Mouse (Mus musculus): ENCODE data around the gene Chst13.

DNA sequence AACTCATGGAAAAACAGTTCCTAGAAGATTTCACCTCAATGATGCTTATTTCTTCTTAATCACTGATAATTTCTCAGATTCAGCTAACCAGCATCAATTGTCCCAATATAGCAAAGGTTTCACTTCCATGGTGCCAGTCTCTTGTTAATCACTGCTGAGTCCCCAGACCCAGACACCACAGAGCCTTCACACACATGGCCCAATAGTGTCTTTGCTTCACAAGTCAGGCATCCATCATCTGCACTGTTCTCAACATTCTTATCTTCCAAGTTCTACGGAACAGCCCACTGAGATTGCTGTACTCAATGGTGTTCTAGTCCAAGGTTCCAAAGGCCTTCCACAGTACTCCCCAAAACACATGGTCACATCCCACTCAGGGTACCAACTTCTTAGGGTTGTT, 24.1 kb downstream of the Chst13 start, which contains the start of gene BC048671:
- TF ChIP-seq CTCF (IDR thresholded peaks at IDR 0.05; ENCODE audit: low read depth) (no peak), EP300 (IDR thresholded peaks at IDR 0.05; ENCODE audit: low read depth) (no peak)

All from liver, postnatal 0 days (tissue).